Mouse (Mus musculus): ENCODE measurements around the gene Trpv2.

The Trpv2 gene

DNA sequence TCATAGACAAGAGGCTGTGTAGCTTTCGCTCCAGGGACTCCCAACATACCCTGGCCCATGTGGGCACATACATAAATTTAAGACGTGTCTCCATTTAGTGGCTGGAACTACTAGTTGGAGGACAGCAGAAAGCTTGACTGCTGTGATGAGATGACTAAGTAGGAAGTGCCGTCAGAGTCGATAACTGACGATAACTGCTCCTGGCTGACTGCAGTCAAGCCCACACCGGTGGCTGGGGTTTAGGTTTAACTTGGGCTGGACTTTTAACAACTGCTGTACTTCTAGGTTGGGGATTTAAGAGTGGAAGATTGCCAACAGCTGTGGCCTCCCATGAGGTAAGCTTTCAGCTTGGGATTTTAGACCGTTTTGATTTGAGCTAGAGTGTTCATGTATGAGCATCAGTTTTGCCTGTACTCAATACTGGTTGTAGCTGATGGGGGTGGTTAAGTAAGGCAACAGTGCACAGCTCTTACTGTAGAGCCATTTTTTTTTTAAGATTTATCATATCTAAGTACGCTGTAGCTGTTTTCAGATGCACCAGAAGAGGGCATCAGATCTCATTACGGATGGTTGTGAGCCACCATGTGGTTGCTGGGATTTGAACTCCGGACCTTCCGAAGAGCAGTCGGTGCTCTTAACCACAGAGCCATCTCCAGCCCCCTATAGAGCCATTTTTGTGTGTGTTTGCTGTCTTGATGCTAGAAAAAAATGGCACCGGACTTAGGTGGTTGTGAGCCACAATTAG, 29.2 kb downstream of the Trpv2 start:
- DNase-seq (ENCODE audit: inconsistent age in 2 of 2, low spot score in 1 of 2) = peak; percentile 52 to 75

- peak in 1 of 2 experiments; percentile 52 for DNase-seq (ENCODE audit: inconsistent age in 2 of 2, low spot score in 1 of 2)
Measured at GRCm38 (mm10) chr11:62604123-62604706, 29.9 kb downstream of the Trpv2 start.

DNA sequence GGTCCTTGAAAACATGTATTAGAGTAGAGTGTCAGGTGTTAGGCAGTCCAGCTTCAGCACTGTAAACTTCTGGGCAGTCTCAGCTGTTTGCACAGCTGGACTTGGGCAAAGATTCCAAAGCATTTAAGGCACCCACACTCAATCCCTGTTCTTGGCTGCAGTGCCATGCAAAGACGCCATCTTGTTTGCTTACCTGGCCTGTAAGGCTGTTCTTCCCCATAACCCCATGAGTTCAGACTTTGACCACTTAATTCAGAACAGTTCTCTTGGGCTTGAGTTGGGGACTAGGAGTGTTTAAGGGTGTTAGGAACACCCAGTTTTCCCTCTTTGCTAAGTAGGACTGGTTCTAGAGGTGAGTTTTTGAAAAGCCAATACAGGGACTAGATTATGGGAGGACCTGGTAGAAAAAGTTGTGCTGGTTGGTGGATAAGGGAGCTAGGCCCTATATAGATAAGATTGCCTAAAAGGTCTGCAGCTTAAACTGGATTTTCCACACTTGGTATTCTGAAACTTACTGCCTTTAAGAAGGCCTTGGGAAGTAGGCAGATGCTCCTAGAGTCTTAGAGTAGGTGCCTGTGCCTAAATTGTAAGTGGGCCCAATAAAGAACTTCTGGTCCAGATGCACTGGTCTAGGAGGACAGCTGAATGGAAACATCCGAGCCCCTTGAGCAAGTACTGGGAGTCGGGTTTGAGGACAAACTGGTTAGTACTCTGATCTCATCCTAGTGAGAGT, 30.8 kb downstream of the Trpv2 start:
- peak in 1 of 2 experiments; percentile 47 for DNase-seq (ENCODE audit: inconsistent age in 2 of 2, low spot score in 1 of 2)

DNA sequence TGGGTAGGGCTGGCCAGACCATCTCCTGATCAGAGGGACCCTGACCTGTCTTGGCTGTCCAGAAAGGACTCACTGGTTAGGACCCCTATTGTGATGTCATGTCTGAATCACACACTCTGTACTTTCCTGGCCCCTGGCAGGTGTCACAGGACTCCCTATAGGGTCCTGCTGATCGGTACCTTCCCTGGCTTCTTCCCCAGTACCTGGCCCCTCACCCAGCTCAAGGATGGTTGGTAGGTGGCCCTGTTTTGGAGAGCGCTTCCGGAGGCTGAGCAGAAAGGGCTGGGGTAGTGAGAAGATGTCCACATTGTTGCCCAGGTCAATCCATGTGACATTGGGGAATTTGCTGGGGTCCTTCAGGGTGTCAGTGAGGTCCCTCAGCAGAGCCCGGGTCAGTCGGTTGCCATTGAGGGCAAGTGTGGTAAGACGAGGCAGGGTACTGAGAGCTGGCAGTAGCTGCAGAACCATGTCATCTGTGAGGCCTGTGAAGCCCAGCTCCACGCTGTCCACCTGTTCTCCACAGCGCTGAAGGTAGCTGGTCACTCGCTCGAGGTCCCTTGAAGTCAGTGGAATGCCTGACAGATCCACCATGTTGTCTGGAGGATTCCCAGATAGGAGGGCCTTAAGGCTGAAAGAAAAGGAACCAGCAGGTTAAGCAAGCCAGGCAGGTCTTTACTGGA, 31.5 kb downstream of the Trpv2 start:
- peak in 1 of 2 experiments; percentile 57 for DNase-seq (ENCODE audit: inconsistent age in 2 of 2, low spot score in 1 of 2)

DNA sequence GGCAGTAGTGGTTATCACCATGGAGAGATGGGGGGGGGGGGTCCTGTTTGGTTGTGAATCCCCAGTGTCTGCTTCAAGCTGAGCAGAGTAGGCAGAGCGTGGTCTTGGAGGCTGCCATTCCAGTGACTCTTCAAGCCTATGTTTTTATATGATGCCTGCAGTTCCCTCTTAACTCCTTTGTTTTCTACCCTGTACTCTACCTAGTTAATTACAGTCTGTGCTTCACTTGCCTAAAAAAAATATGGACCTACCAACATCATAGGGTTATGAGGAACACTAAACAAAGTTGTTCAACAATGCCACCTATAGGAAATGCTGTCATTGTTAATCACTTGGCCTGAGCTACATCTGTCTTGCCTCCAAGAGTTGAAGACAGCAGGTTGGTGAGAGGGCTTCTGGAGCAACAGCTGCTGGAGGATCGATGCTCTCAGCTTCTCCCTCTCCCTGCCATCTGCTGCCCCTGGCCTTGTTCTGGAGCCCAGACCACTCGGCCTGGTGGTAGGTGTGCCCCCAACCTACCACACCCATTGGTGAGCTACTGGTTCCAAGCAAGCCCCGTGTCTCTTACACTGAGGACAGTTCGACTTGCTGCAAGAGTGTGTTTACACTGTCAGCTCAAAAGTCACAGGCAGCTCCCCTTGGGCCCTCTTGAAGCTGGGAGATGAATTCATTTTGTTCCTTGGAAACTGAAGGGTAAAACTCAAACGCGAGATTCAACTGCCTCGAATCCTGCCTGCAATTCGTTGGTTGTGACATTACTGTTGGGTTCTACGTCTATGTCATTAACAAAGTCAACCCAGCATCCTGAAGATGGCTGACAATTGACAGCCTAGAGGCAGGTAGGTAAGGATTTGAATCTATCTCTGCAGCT, 32.2 kb downstream of the Trpv2 start:
- peak in 1 of 2 experiments; percentile 48 for DNase-seq (ENCODE audit: inconsistent age in 2 of 2, low spot score in 1 of 2)

- DNase-seq (ENCODE audit: inconsistent age in 2 of 2, low spot score in 1 of 2) = peak in 1 of 2 experiments; percentile 57
Measured at GRCm38 (mm10) chr11:62607170-62607951, 33.1 kb downstream of the Trpv2 start.

GRCm38 (mm10) chr11:62607952-62608201, 33.6 kb downstream of the Trpv2 start:
- DNase-seq (ENCODE audit: inconsistent age in 2 of 2, low spot score in 1 of 2) = no peak

GRCm38 (mm10) chr11:62608826-62609675, 34.8 kb downstream of the Trpv2 start:
- no peak for DNase-seq (ENCODE audit: inconsistent age in 2 of 2, low spot score in 1 of 2)

GRCm38 (mm10) chr11:62610304-62610703, 36.0 kb downstream of the Trpv2 start:
- no peak for DNase-seq (ENCODE audit: inconsistent age in 2 of 2, low spot score in 1 of 2)

DNA sequence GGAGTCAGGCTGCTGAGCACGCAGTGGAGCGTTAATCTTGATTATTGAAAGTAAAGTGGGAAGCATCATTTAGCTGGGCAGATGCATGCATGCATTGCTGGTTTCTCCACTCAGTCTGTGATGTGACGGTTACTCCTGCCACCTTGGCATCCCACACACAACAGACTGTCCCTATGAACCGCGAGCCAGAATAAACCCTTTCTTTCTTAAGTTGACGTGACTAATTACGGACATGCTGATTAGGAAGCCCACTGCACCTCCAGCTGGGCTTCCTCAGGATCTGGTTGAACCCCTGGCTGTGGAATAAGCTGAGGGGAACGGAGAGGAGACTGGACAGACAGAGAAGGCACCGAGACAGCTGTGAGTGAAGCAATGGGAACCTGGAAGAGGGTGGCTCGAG, 38.3 kb downstream of the Trpv2 start:
- no peak for DNase-seq (ENCODE audit: inconsistent age in 2 of 2, low spot score in 1 of 2)

DNA sequence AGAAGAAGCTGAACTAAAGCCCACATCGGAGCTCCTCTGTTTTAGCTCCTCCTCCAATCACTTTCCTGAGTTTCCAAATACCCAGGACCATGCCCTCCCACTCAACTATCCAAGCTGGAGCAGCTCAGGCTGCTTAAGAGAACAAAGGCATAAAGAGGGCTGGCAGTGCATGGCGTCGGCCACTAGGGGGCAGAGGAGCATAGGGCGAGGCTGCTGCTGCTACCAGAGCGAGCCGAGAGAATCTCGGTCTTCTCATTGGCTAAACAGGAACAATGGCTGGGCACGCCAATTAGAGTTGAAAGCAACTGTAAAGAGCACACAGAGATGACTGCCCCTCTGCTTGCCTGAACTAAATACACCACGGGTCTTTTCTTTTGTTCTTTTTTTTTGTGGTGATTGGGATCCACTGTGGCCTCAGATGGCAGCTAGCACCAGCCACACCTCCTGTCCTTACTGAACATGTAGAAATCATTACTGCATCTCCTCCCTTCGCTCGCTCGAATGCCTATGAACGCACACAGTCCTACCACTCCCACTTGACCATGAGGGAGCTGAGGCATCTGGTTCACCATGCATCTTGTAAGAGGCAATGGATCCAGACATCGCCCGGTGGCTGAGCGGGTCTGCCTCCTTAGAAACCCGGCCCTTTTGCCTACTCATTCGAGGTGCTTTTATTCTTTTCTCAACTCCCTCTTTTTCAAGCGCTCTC, 39.5 kb downstream of the Trpv2 start:
- DNase-seq (ENCODE audit: inconsistent age in 2 of 2, low spot score in 1 of 2) = peak; percentile 90 to 97

DNA sequence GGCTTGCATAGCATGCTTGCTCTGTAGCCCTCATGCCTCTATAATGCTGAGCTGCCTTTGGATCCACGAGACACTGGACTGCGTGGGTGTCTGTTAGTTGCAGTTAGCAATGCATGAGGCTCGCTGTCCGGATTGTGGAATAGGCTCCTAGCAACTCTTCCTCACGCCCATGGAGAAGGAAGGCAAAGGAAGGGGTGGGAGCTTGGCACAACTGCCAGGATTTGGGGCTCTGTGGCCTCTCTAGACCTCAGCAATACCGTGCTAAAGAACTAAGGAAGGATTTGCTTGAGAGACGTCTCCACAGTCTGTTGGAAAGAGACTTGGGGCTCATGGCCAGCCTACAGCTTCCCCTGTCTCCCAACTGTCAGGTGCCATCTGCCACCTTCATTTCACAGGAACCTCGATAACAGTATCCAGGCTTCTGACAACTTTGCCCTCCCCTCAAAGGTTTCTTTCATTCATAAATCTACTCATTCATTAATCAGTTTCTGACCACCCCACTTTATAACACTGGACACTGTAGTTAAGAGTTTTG, 40.7 kb downstream of the Trpv2 start:
- no peak for DNase-seq (ENCODE audit: inconsistent age in 2 of 2, low spot score in 1 of 2)

- DNase-seq (ENCODE audit: inconsistent age in 2 of 2, low spot score in 1 of 2) = no peak
Measured at GRCm38 (mm10) chr11:62615456-62615855, 41.2 kb downstream of the Trpv2 start.

GRCm38 (mm10) chr11:62621079-62621478, 46.8 kb downstream of the Trpv2 start:
- DNase-seq (ENCODE audit: inconsistent age in 2 of 2, low spot score in 1 of 2) = no peak

- no peak for DNase-seq (ENCODE audit: inconsistent age in 2 of 2, low spot score in 1 of 2)
Measured at GRCm38 (mm10) chr11:62621586-62622283, 47.4 kb downstream of the Trpv2 start.

DNA sequence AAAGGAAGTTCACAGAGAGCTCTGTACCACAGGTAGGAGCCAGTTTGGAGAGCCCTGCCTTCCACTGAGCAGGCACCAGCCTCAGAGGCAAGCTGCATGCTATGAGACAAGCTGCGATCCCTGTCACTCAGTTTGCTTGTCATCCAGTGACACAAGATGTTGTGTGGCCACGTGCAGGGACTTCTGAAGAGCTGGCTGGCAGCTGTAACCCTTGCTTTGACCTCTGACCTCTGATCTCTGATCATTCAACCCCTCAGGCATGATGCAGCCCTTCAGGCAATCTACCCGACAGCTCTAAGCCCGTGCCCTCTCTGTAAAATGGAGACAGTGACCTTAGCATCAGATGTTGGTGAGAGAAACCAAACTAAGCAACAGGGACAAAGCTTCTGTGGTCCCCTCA, 48.6 kb downstream of the Trpv2 start:
- no peak for DNase-seq (ENCODE audit: inconsistent age in 2 of 2, low spot score in 1 of 2)

Data from adrenal gland, adult (tissue).